Mouse (Mus musculus) heart, postnatal 14 days (tissue): Measurements from ENCODE around the gene Btbd1. TPM values are rescaled to one million over a fixed set of nuclear protein-coding genes. Genes with fewer than 3 reads are reported as not detected.
"Not testable (repeated sequence)": the region's sequence is repeated elsewhere in the genome, so short reads cannot be mapped to it uniquely, and the experiment has no call there.

Experiments used
- DNase-seq, 2 experiments: peaks; one replicate each; pipeline ENCODE4 v3.0.0; 2021 to 2022
- intact Hi-C: fragments of 180-260 bp; cut with DNase I; formaldehyde crosslinking; loops from one replicate; pipeline ENCODE4 v1.15.1; 2025
- total RNA-seq, 2 experiments: library from RNA; stranded (reverse); gene quantifications; 2 replicates each; pipeline ENCODE4 v1.2.3; 2021

Btbd1 gene
- total RNA-seq, 2 experiments from 2014 or later, result 135 TPM

- intact Hi-C loops, result no loop called here
- no peak for DNase-seq
Measured at GRCm38 (mm10) chr7:81854568-81855307, 25.5 kb upstream of the Btbd1 start.

GRCm38 (mm10) chr7:81851706-81852105 is 22.5 kb upstream of the Btbd1 start:
- intact Hi-C loops, result no loop called here
- no peak for DNase-seq

- no peak for DNase-seq
- intact Hi-C loops, result no loop called here
Measured at GRCm38 (mm10) chr7:81850171-81850570, 20.9 kb upstream of the Btbd1 start.

- DNase-seq, result no peak
- intact Hi-C loops, result no loop called here
Measured at GRCm38 (mm10) chr7:81849633-81850032, 20.4 kb upstream of the Btbd1 start.

GRCm38 (mm10) chr7:81849214-81849613 is 20.0 kb upstream of the Btbd1 start:
- intact Hi-C loops, result no loop called here

GRCm38 (mm10) chr7:81847777-81848176 is 18.5 kb upstream of the Btbd1 start:
- DNase-seq, result no peak
- intact Hi-C loops, result no loop called here

More at GRCm38 (mm10) chr7:81849214-81849613, 20.0 kb upstream of the Btbd1 start:
- no peak for DNase-seq

- DNase-seq, result no peak
- intact Hi-C loops, result no loop called here
Measured at GRCm38 (mm10) chr7:81847010-81847409, 17.8 kb upstream of the Btbd1 start.

GRCm38 (mm10) chr7:81846008-81846407 is 16.8 kb upstream of the Btbd1 start:
- intact Hi-C loops, result no loop called here
- DNase-seq, result no peak

GRCm38 (mm10) chr7:81845313-81845712 is 16.1 kb upstream of the Btbd1 start:
- no peak for DNase-seq
- intact Hi-C loops, result no loop called here

- intact Hi-C loops, result no loop called here
- no peak for DNase-seq
Measured at GRCm38 (mm10) chr7:81844801-81845200, 15.6 kb upstream of the Btbd1 start.

- intact Hi-C loops, result no loop called here
- DNase-seq, result no peak
Measured at GRCm38 (mm10) chr7:81843903-81844302, 14.7 kb upstream of the Btbd1 start.

GRCm38 (mm10) chr7:81842998-81843397 is 13.8 kb upstream of the Btbd1 start:
- intact Hi-C loops, result no loop called here

GRCm38 (mm10) chr7:81842141-81842540 is 12.9 kb upstream of the Btbd1 start:
- no peak for DNase-seq

More at GRCm38 (mm10) chr7:81842998-81843397, 13.8 kb upstream of the Btbd1 start:
- DNase-seq, result no peak

GRCm38 (mm10) chr7:81841439-81841838 is 12.2 kb upstream of the Btbd1 start:
- peak in 1 of 2 experiments; percentile 60 for DNase-seq
- intact Hi-C loops, result no loop called here

More at GRCm38 (mm10) chr7:81842141-81842540, 12.9 kb upstream of the Btbd1 start:
- intact Hi-C loops, result no loop called here

GRCm38 (mm10) chr7:81840661-81841181 is 11.5 kb upstream of the Btbd1 start:
- no peak for DNase-seq
- intact Hi-C loops, result no loop called here

- no peak for DNase-seq
- intact Hi-C loops, result no loop called here
Measured at GRCm38 (mm10) chr7:81839746-81840145, 10.5 kb upstream of the Btbd1 start.

GRCm38 (mm10) chr7:81837771-81838170 is 8.5 kb upstream of the Btbd1 start:
- intact Hi-C loops, DNase-seq: not testable (repeated sequence)

- intact Hi-C loops, result no loop called here
- DNase-seq, result no peak
Measured at GRCm38 (mm10) chr7:81835430-81835829, 6.2 kb upstream of the Btbd1 start.

GRCm38 (mm10) chr7:81834847-81835246 is 5.6 kb upstream of the Btbd1 start:
- intact Hi-C loops, result no loop called here
- DNase-seq, result no peak

GRCm38 (mm10) chr7:81828681-81829378 is 401 bp downstream of the Btbd1 start:
- intact Hi-C loops, result loop anchor here (2.0 to 5.0 kb wide), 3 partner anchors 30 to 106 kb away; partner anchors contain the start of genes 3110040N11Rik, Hdgfl3 and Tm6sf1
- peak; percentile 66 to 71 for DNase-seq
